Mouse (Mus musculus) kidney, embryonic 14.5 days (tissue): ENCODE results near the gene Rab4b. TPM values are rescaled to one million over a fixed set of nuclear protein-coding genes. Genes with fewer than 3 reads are reported as not detected.
A peak's percentile ranks its signal among the peaks of the same experiment; 100 is the strongest.

ENCODE experiments used
- ATAC-seq: fragments of 200-750 bp; cut with Nextera tagmentation; 2 replicates; pipeline ENCODE4 v1.8.0; 2017; ENCODE audit warnings: moderate number of reproducible peaks, mild to moderate bottlenecking, moderate TSS enrichment, moderate library complexity; ENCODE audit not compliant: low FRiP score, low TSS enrichment
- H3K27ac ChIP-seq: fragments of 300-500 bp; sonication (generic); 2 replicates; pipeline ENCODE4 v1.5.1; 2014; ENCODE audit warnings: low read depth, mild to moderate bottlenecking, low read length, moderate library complexity, mixed read lengths
- H3K27me3 ChIP-seq: fragments of 300-500 bp; sonication (generic); 2 replicates; pipeline ENCODE4 v1.6.1; 2014; ENCODE audit warnings: mild to moderate bottlenecking, low read length; ENCODE audit not compliant: control insufficient read depth, insufficient read depth
- H3K36me3 ChIP-seq: fragments of 300-500 bp; sonication (generic); 2 replicates; pipeline ENCODE4 v1.6.1; 2014; ENCODE audit warnings: low read length, mixed read lengths; ENCODE audit not compliant: control insufficient read depth, insufficient read depth
- H3K4me1 ChIP-seq: fragments of 300-500 bp; sonication (generic); 2 replicates; pipeline ENCODE4 v1.6.1; 2014; ENCODE audit warnings: low read length, mixed read lengths; ENCODE audit not compliant: control insufficient read depth, insufficient read depth
- H3K4me2 ChIP-seq: fragments of 300-500 bp; sonication (generic); replicated peaks from 2 replicates; pipeline ENCODE4 v1.6.1; 2014; ENCODE audit warnings: low read depth, mild to moderate bottlenecking, low read length
- H3K4me3 ChIP-seq: fragments of 300-500 bp; sonication (generic); 2 replicates; pipeline ENCODE4 v1.5.1; 2014; ENCODE audit warnings: mild to moderate bottlenecking, low read length
- H3K9ac ChIP-seq: fragments of 300-500 bp; sonication (generic); 2 replicates; pipeline ENCODE4 v1.6.1; 2014; ENCODE audit warnings: low read depth, mild to moderate bottlenecking, low read length, moderate library complexity
- H3K9me3 ChIP-seq: fragments of 300-500 bp; sonication (generic); 2 replicates; pipeline ENCODE4 v1.6.1; 2016; ENCODE audit warnings: low read length; ENCODE audit not compliant: control insufficient read depth
- WGBS: fragments of 180-500 bp; shearing (Covaris S2); extraction: QIAGEN DNeasy Blood & Tissue Kit; methylation state at CpG from one replicate; pipeline ENCODE4 v1.1.7; 2014; 5-methylcytosine and 5-hydroxymethylcytosine counted together
- polyA plus RNA-seq: library from polyadenylated mRNA; unstranded; fragments of >200 nt; fragmentation: Nextera tagmentation; extraction: Ambion mirVana; gene quantifications from 2 replicates; pipeline ENCODE4 v1.2.1, GENCODE M21; 2014

The Rab4b gene
- polyA plus RNA-seq, 1 experiment from 2014 or later, result 51.5 TPM

DNA sequence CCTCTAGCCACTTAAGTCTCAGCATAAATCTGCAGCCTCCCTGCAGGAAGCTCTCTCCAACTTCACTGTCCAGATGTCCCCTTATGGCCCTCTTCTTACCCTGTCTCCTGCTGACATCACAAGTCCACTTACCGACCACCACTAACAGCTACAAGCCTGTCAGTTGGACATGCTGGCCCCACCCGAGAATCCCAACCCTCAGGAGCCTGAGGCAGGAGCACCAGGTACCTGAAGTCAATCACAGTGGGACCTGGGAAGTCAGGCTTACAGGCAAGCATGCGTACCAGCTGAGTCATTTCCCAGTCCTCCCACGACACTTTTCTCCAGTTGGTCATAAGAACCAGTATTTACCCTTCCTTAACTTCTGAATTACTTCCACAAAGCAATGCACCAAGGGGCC, 15.0 kb upstream of the Rab4b start:
- peaks cover 54% of the 10 kb centered on the region for H3K36me3 ChIP-seq

GRCm38 (mm10) chr7:27192434-27192833, 13.7 kb upstream of the Rab4b start:
- Histone ChIP-seq H3K4me2 (no peak overlapping the region), H3K27me3 (no peaks in the 10 kb centered on the region), H3K9me3 (no peaks in the 10 kb centered on the region), H3K4me1 (peaks cover 12% of the 10 kb centered on the region; the same call in 1 of the 2 replicates), H3K27ac (no peak overlapping the region), H3K9ac (no peak overlapping the region), H3K36me3 (peaks cover 67% of the 10 kb centered on the region), H3K4me3 (no peak overlapping the region)
- WGBS, result 91% methylated on average over 5 of the region's 5 CpGs
- no peak for ATAC-seq

More for the DNA sequence above, 15.0 kb upstream of the Rab4b start:
- H3K9me3 ChIP-seq, result no peaks in the 10 kb centered on the region
- no peak overlapping the region for H3K27ac ChIP-seq
- H3K4me1 ChIP-seq, result peaks cover 12% of the 10 kb centered on the region; the same call in 1 of the 2 replicates
- 82% methylated on average over 4 of the region's 4 CpGs for WGBS
- no peak overlapping the region for H3K4me3 ChIP-seq
- 0 out of 2 replicates have a peak overlapping the region, but pooled peaks have one; percentile 1 for H3K9ac ChIP-seq
- ATAC-seq, result no peak
- H3K27me3 ChIP-seq, result no peaks in the 10 kb centered on the region
- H3K4me2 ChIP-seq, result no peak overlapping the region; the same call in 1 of the 2 replicates

DNA sequence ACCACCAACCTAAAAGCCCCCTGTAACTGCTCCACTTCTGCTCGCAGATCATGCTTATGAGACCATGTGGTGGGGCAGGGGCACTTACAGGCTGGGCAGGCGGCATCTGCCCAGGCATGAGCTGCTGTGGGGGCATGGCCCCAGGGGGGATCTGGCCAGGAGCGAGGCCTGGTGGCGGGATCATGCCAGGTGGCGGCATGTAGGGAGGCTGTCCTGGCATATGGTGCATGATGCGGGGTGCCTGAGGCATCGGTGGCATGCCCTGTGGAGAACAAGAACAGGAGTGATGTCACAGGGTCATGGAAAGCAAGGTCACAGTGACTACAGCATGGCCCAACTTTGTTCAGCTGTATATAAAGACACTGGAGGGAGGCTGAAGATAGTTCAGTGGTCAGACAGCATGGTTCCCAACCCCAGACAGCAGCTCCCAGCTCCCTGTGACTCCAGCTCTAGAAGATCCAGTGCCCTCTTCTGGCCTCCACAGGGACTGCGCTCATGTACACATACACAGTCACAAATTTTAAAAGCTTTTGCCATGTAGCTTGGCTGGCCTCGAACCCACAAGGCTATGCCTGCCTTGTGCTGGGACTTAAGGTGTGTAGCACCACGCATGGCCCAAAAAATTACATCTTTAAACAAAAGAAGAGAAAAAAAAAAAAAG, 10.7 kb upstream of the Rab4b start:
- no peak overlapping the region for H3K4me2 ChIP-seq
- no peak overlapping the region for H3K4me3 ChIP-seq
- ATAC-seq, result no peak
- no peaks in the 10 kb centered on the region for H3K9me3 ChIP-seq
- H3K9ac ChIP-seq, result no peak overlapping the region
- peaks cover 1% of the 10 kb centered on the region; the same call in 1 of the 2 replicates for H3K4me1 ChIP-seq
- 98% methylated on average over 10 of the region's 10 CpGs for WGBS
- peaks cover 97% of the 10 kb centered on the region for H3K36me3 ChIP-seq
- no peaks in the 10 kb centered on the region for H3K27me3 ChIP-seq
- H3K27ac ChIP-seq, result no peak overlapping the region

DNA sequence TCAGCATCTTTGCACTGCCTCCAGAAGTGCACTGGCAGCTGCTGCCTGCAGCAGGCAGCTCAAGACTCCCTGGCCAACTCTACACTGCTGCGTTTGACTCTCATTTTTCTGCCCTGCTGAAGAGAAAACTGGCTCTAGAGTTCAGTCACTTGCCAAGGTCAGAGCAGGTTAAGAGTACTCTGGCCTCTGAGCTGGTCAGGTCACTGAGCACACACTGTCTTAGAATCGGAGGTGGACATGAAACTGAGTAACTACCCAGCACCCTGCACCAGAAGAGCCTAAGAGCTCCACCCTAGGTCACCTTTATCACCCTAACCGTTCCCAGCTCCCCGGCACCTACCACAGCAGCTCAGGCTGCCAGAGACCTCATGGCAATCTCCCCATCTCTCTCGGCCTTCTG, 7.3 kb upstream of the Rab4b start:
- H3K36me3 ChIP-seq, result peaks cover 75% of the 10 kb centered on the region
- no peak overlapping the region for H3K4me3 ChIP-seq
- no peaks in the 10 kb centered on the region for H3K4me1 ChIP-seq
- H3K9me3 ChIP-seq, result no peaks in the 10 kb centered on the region
- no peak overlapping the region for H3K27ac ChIP-seq
- no peaks in the 10 kb centered on the region for H3K27me3 ChIP-seq
- H3K9ac ChIP-seq, result no peak overlapping the region
- ATAC-seq, result no peak
- no peak overlapping the region for H3K4me2 ChIP-seq
- WGBS, result 88% methylated on average over 5 of the region's 5 CpGs

DNA sequence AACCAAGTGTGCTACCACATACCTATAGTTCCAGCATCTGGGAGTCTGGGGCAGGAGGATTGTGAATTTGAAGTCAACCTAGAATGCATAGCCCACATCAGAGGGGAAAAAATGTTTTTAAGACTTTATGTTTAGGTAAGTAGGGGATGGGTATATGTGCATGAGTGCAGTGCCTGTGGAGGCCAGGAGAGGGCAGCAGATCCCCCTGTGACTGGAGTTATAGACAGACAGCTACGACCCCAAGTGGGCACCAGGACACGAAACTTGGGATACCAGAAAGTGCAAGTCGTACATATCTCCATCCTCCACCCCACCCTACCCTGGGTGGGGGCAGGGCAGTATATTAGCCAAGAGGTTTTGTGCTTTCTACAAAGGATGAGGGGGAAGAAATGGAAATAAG, 6.3 kb upstream of the Rab4b start:
- H3K27me3 ChIP-seq, result no peaks in the 10 kb centered on the region
- peaks cover 65% of the 10 kb centered on the region for H3K36me3 ChIP-seq

GRCm38 (mm10) chr7:27182498-27182897, 3.8 kb upstream of the Rab4b start:
- no peak overlapping the region for H3K27ac ChIP-seq
- 92% methylated on average over 1 of the region's 1 CpGs for WGBS
- no peak overlapping the region for H3K4me2 ChIP-seq
- H3K9me3 ChIP-seq, result no peaks in the 10 kb centered on the region
- H3K9ac ChIP-seq, result no peak overlapping the region
- no peaks in the 10 kb centered on the region for H3K27me3 ChIP-seq
- peaks cover 41% of the 10 kb centered on the region for H3K36me3 ChIP-seq
- H3K4me3 ChIP-seq, result no peak overlapping the region
- ATAC-seq, result no peak
- 0 out of 2 replicates have a peak, but pooled peaks cover 8% of the 10 kb centered on the region for H3K4me1 ChIP-seq

More for the DNA sequence above, 6.3 kb upstream of the Rab4b start:
- no peak overlapping the region for H3K9ac ChIP-seq
- no peaks in the 10 kb centered on the region for H3K4me1 ChIP-seq
- WGBS, result 77% methylated on average over 3 of the region's 3 CpGs
- no peak overlapping the region for H3K27ac ChIP-seq
- no peaks in the 10 kb centered on the region for H3K9me3 ChIP-seq
- H3K4me3 ChIP-seq, result no peak overlapping the region
- no peak overlapping the region for H3K4me2 ChIP-seq
- ATAC-seq, result no peak

DNA sequence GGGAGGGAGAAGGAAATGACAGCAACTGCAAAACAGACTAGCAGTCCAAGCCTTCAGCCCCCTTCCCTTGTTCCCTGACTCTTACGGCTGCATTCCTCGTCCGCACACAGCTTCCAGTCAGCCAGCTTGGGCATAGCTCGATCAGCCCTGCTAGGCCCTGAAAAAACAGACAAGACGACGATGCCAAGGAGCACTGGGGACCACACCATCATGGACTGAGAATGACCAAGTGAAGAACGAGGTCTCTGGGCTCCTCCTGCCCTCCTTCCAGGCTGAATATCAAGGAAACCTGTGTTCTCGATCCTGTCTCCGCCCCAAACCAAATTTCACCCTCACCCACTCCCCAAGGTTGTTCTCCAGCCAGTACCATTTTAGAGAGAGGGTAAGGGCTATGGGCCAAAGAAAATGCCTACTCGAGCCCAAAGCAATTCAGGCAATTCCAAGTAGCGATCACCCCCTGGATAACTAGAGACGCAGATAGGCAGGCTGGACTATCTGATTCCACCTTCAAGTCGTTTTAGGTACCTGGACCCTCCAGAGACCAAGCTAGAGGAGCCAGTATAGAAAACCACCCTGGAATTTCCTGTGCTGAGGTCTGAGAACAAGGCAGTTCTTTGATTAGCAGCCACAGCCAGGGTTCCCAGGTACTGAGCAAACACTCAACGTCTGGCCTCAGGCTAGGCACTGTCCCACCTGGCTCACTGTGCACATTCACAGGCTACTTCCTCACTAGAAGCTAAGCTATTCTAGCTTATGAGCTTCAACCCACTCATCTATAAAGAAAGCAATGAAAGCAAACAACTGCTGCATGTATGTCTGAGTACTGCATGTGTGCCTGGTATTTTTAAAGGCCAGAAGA, 2.4 kb upstream of the Rab4b start, which contains the start of the genes Gm21983 and Mia:
Gene Gm21983 (minus strand): TSS at position 250 of the 859 bp plus-strand sequence.
Gene Mia (minus strand): TSS at position 321 of the 859 bp plus-strand sequence.
- H3K4me3 ChIP-seq, result peak within 1 kb of the TSS; percentile 7; the same call in 1 of the 2 replicates
- peaks cover 26% of the 10 kb centered on the region for H3K36me3 ChIP-seq
- WGBS, result 69% methylated on average over 14 of the region's 14 CpGs
- H3K9me3 ChIP-seq, result no peaks in the 10 kb centered on the region
- no peak within 1 kb of the TSS; the same call in 1 of the 2 replicates for H3K4me2 ChIP-seq
- H3K4me1 ChIP-seq, result 0 out of 2 replicates have a peak, but pooled peaks cover 8% of the 10 kb centered on the region
- peak within 1 kb of the TSS; percentile 52; the same call in 1 of the 2 replicates for H3K27ac ChIP-seq
- H3K27me3 ChIP-seq, result no peaks in the 10 kb centered on the region
- no peak for ATAC-seq
- no peak within 1 kb of the TSS for H3K9ac ChIP-seq

- WGBS, result 71% methylated on average over 5 of the region's 5 CpGs
- no peaks in the 10 kb centered on the region for H3K27me3 ChIP-seq
- H3K36me3 ChIP-seq, result peaks cover 16% of the 10 kb centered on the region
- 0 out of 2 replicates have a peak, but pooled peaks cover 8% of the 10 kb centered on the region for H3K4me1 ChIP-seq
- H3K4me3 ChIP-seq, result peak overlapping the region; percentile 7; the same call in 1 of the 2 replicates
- no peak overlapping the region for H3K9ac ChIP-seq
- no peak overlapping the region; the same call in 1 of the 2 replicates for H3K4me2 ChIP-seq
- no peak for ATAC-seq
- H3K9me3 ChIP-seq, result no peaks in the 10 kb centered on the region
- H3K27ac ChIP-seq, result no peak overlapping the region
Measured at GRCm38 (mm10) chr7:27180036-27180435, 1.3 kb upstream of the Rab4b start.
